Mouse (Mus musculus): ENCODE results near the gene Cers6. TPM values are rescaled to one million over a fixed set of nuclear protein-coding genes. Genes with fewer than 3 reads are reported as not detected.

Cers6 gene
- polyA plus RNA-seq, 1 experiment from 2014 or later: 70.7 TPM

- Histone ChIP-seq H3K36me3 (replicated peaks) (no peaks in the 10 kb centered on the region), H3K27me3 (replicated peaks) (no peaks in the 10 kb centered on the region), H3K9ac (no peak overlapping the region), H3K27ac (peak overlapping the region; percentile 67), H3K4me3 (no peak overlapping the region), H3K4me2 (peak overlapping the region; percentile 6; the same call in 1 of the 2 replicates), H3K9me3 (no peaks in the 10 kb centered on the region), H3K4me1 (peaks cover 23% of the 10 kb centered on the region)
- WGBS: 48% methylated on average over 2 of the region's 2 CpGs
- ATAC-seq (replicated peaks): peak; percentile 52; the same call in 1 of the 2 replicates
These were observed 150.6 kb downstream of the Cers6 start for GRCm38 (mm10) chr2:69011860-69012259.

- no peak for ATAC-seq (replicated peaks)
- no peak overlapping the region for H3K27ac ChIP-seq
These were observed 153.0 kb downstream of the Cers6 start for GRCm38 (mm10) chr2:69014241-69014640.

GRCm38 (mm10) chr2:69015172-69015724, 154.0 kb downstream of the Cers6 start:
- no peaks in the 10 kb centered on the region for H3K36me3 ChIP-seq (replicated peaks)
- 72% methylated on average over 9 of the region's 9 CpGs for WGBS

More at GRCm38 (mm10) chr2:69014241-69014640, 153.0 kb downstream of the Cers6 start:
- H3K9ac ChIP-seq: no peak overlapping the region
- H3K4me1 ChIP-seq: peaks cover 23% of the 10 kb centered on the region
- no peak overlapping the region for H3K4me2 ChIP-seq
- WGBS: 94% methylated on average over 9 of the region's 9 CpGs
- no peaks in the 10 kb centered on the region for H3K9me3 ChIP-seq
- no peaks in the 10 kb centered on the region for H3K27me3 ChIP-seq (replicated peaks)
- no peaks in the 10 kb centered on the region for H3K36me3 ChIP-seq (replicated peaks)
- no peak overlapping the region for H3K4me3 ChIP-seq

GRCm38 (mm10) chr2:69015822-69016221, 154.6 kb downstream of the Cers6 start:
- H3K27ac ChIP-seq: no peak overlapping the region
- H3K9me3 ChIP-seq: no peaks in the 10 kb centered on the region
- 93% methylated on average over 5 of the region's 5 CpGs for WGBS
- H3K27me3 ChIP-seq (replicated peaks): no peaks in the 10 kb centered on the region
- ATAC-seq (replicated peaks): no peak
- H3K36me3 ChIP-seq (replicated peaks): no peaks in the 10 kb centered on the region
- no peak overlapping the region for H3K4me2 ChIP-seq
- peaks cover 21% of the 10 kb centered on the region for H3K4me1 ChIP-seq
- no peak overlapping the region for H3K4me3 ChIP-seq
- no peak overlapping the region for H3K9ac ChIP-seq

More at GRCm38 (mm10) chr2:69015172-69015724, 154.0 kb downstream of the Cers6 start:
- Histone ChIP-seq H3K4me2 (no peak overlapping the region), H3K9ac (no peak overlapping the region), H3K4me3 (no peak overlapping the region), H3K4me1 (peaks cover 23% of the 10 kb centered on the region), H3K27me3 (replicated peaks) (no peaks in the 10 kb centered on the region), H3K9me3 (no peaks in the 10 kb centered on the region), H3K27ac (no peak overlapping the region)
- ATAC-seq (replicated peaks): no peak

- Histone ChIP-seq H3K27me3 (replicated peaks) (no peaks in the 10 kb centered on the region), H3K4me3 (no peak overlapping the region), H3K4me2 (no peak overlapping the region), H3K27ac (no peak overlapping the region), H3K9ac (no peak overlapping the region), H3K9me3 (no peaks in the 10 kb centered on the region), H3K36me3 (replicated peaks) (no peaks in the 10 kb centered on the region), H3K4me1 (peaks cover 4% of the 10 kb centered on the region; the same call in 1 of the 2 replicates)
- no peak for ATAC-seq (replicated peaks)
- 86% methylated on average over 13 of the region's 13 CpGs for WGBS
These were observed 157.9 kb downstream of the Cers6 start for GRCm38 (mm10) chr2:69019026-69019565.

GRCm38 (mm10) chr2:69019821-69020489, 158.7 kb downstream of the Cers6 start:
- no peak overlapping the region for H3K9ac ChIP-seq
- peaks cover 4% of the 10 kb centered on the region; the same call in 1 of the 2 replicates for H3K4me1 ChIP-seq
- H3K4me3 ChIP-seq: no peak overlapping the region
- H3K4me2 ChIP-seq: no peak overlapping the region
- no peak for ATAC-seq (replicated peaks)
- no peaks in the 10 kb centered on the region for H3K27me3 ChIP-seq (replicated peaks)
- no peaks in the 10 kb centered on the region for H3K9me3 ChIP-seq
- H3K27ac ChIP-seq: no peak overlapping the region
- 85% methylated on average over 6 of the region's 6 CpGs for WGBS
- no peaks in the 10 kb centered on the region for H3K36me3 ChIP-seq (replicated peaks)

- ATAC-seq (replicated peaks): peak; percentile 57
- Histone ChIP-seq H3K4me3 (no peak overlapping the region), H3K36me3 (replicated peaks) (no peaks in the 10 kb centered on the region), H3K27me3 (replicated peaks) (no peaks in the 10 kb centered on the region), H3K9me3 (no peaks in the 10 kb centered on the region), H3K9ac (no peak overlapping the region), H3K27ac (no peak overlapping the region), H3K4me2 (no peak overlapping the region), H3K4me1 (peaks cover 4% of the 10 kb centered on the region; the same call in 1 of the 2 replicates)
- 91% methylated on average over 4 of the region's 4 CpGs for WGBS
These were observed 159.5 kb downstream of the Cers6 start for GRCm38 (mm10) chr2:69020636-69021310.

- H3K4me3 ChIP-seq: no peak overlapping the region
- 31% methylated on average over 4 of the region's 4 CpGs for WGBS
- H3K27me3 ChIP-seq (replicated peaks): no peaks in the 10 kb centered on the region
- no peak for ATAC-seq (replicated peaks)
- H3K36me3 ChIP-seq (replicated peaks): no peaks in the 10 kb centered on the region
- no peak overlapping the region for H3K4me2 ChIP-seq
- H3K4me1 ChIP-seq: peaks cover 4% of the 10 kb centered on the region; the same call in 1 of the 2 replicates
- H3K9ac ChIP-seq: no peak overlapping the region
- no peaks in the 10 kb centered on the region for H3K9me3 ChIP-seq
- H3K27ac ChIP-seq: no peak overlapping the region
These were observed 160.3 kb downstream of the Cers6 start for GRCm38 (mm10) chr2:69021516-69021915.

GRCm38 (mm10) chr2:69024856-69025255, 163.6 kb downstream of the Cers6 start:
- no peak overlapping the region for H3K9ac ChIP-seq
- ATAC-seq (replicated peaks): no peak
- no peaks in the 10 kb centered on the region for H3K9me3 ChIP-seq
- H3K27ac ChIP-seq: no peak overlapping the region
- H3K27me3 ChIP-seq (replicated peaks): no peaks in the 10 kb centered on the region
- H3K4me1 ChIP-seq: peaks cover 4% of the 10 kb centered on the region; the same call in 1 of the 2 replicates
- no peaks in the 10 kb centered on the region for H3K36me3 ChIP-seq (replicated peaks)
- H3K4me2 ChIP-seq: no peak overlapping the region
- 87% methylated on average over 2 of the region's 2 CpGs for WGBS
- no peak overlapping the region for H3K4me3 ChIP-seq

- 57% methylated on average over 2 of the region's 2 CpGs for WGBS
- Histone ChIP-seq H3K27me3 (replicated peaks) (no peaks in the 10 kb centered on the region), H3K4me2 (no peak overlapping the region), H3K4me3 (no peak overlapping the region), H3K4me1 (peaks cover 5% of the 10 kb centered on the region), H3K36me3 (replicated peaks) (no peaks in the 10 kb centered on the region), H3K9ac (no peak overlapping the region), H3K9me3 (no peaks in the 10 kb centered on the region), H3K27ac (peak overlapping the region; percentile 11; the same call in 1 of the 2 replicates)
- 0 out of 2 replicates have a peak, but pooled peaks have one; percentile 33 for ATAC-seq (replicated peaks)
These were observed 171.3 kb downstream of the Cers6 start for GRCm38 (mm10) chr2:69032562-69032961.

GRCm38 (mm10) chr2:69035457-69035856, 174.2 kb downstream of the Cers6 start:
- Histone ChIP-seq H3K4me1 (peaks cover 5% of the 10 kb centered on the region), H3K27me3 (replicated peaks) (no peaks in the 10 kb centered on the region), H3K9ac (no peak overlapping the region), H3K9me3 (no peaks in the 10 kb centered on the region), H3K27ac (no peak overlapping the region), H3K36me3 (replicated peaks) (no peaks in the 10 kb centered on the region), H3K4me3 (no peak overlapping the region), H3K4me2 (no peak overlapping the region)
- WGBS: 9% methylated on average over 4 of the region's 4 CpGs
- no peak for ATAC-seq (replicated peaks)

GRCm38 (mm10) chr2:69037362-69037761, 176.1 kb downstream of the Cers6 start:
- peaks cover 5% of the 10 kb centered on the region for H3K4me1 ChIP-seq
- H3K4me2 ChIP-seq: no peak overlapping the region
- no peaks in the 10 kb centered on the region for H3K36me3 ChIP-seq (replicated peaks)
- no peak overlapping the region for H3K9ac ChIP-seq
- H3K4me3 ChIP-seq: no peak overlapping the region
- ATAC-seq (replicated peaks): no peak
- no peaks in the 10 kb centered on the region for H3K9me3 ChIP-seq
- H3K27ac ChIP-seq: no peak overlapping the region
- WGBS: 89% methylated on average over 2 of the region's 2 CpGs
- H3K27me3 ChIP-seq (replicated peaks): no peaks in the 10 kb centered on the region

All from midbrain, embryonic 15.5 days (tissue).